8 mouse cellular contexts compared by ENCODE assay signal in the genomic region with DNA sequence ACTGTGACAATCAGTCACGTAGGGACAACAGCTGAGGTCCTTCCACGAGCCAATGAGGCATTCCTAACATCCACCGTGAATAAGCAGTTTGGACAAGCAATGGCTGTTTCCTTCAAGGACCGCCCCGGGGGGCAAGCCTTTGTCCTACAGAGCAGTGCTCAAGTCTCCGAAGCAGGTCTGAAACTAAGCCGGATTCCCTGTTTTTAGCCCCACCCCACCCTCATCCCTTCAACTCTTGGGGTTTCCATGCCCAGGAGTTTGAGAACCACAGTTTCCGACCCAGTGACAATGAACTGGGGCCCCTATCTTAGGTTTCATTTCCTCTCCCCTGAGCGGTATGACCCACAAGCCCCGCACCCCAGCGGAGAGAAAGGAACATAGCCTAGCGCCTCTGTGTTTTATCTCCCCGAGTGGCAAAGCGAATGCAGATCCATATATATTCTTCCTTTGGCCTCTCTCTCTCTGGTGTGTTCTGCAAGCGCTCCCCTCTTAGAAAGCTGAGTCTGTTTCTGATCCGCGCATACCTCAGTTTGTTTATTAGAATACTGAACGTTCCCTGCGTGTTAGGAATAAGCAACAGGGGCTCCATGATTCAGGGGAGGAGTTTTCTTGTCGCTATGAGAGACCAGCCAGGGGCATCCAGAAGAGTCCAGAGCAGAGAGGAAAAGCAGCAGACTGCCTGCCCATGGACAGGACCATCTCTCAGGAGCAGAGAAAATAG. TPM values are rescaled to one million over a fixed set of nuclear protein-coding genes. Genes with fewer than 3 reads are reported as not detected.
DNase-seq lines count a peak whose midpoint lies in the region; ATAC-seq and TF ChIP-seq lines count a peak whose summit lies in the region.

No protein-coding gene starts in this region.

- H3K27ac ChIP-seq in embryonic facial prominence, embryonic 14.5 days (replicated peaks; ENCODE audit: low read depth, low read length) = no peak overlapping the region
- no peak overlapping the region for H3K27ac ChIP-seq in hindbrain, embryonic 13.5 days
- H3K27ac ChIP-seq in neural tube, embryonic 12.5 days = no peak overlapping the region

- no peak for TF ChIP-seq POLR2A in lung, adult 2 months (IDR thresholded peaks at IDR 0.05; ENCODE audit: borderline replicate concordance, extremely low read depth, low read depth, low read length)

- H3K27me3 ChIP-seq in embryonic facial prominence, embryonic 14.5 days (replicated peaks; ENCODE audit: control insufficient read depth, insufficient read depth, low read length) = no peaks in the 10 kb centered on the region
- H3K27me3 ChIP-seq in hindbrain, embryonic 13.5 days = no peaks in the 10 kb centered on the region
- H3K27me3 ChIP-seq in neural tube, embryonic 12.5 days (replicated peaks) = no peaks in the 10 kb centered on the region

- peaks cover 13% of the 10 kb centered on the region; the same call in 1 of the 2 replicates for H3K4me1 ChIP-seq in embryonic facial prominence, embryonic 14.5 days (ENCODE audit: control insufficient read depth, insufficient read depth, low read length)
- H3K4me1 ChIP-seq in hindbrain, embryonic 13.5 days (replicated peaks) = peaks cover 37% of the 10 kb centered on the region
- H3K4me1 ChIP-seq in lung, adult 2 months (ENCODE audit: control insufficient read depth, insufficient read depth, low read length) = peaks cover 18% of the 10 kb centered on the region
- H3K4me1 ChIP-seq in neural tube, embryonic 12.5 days = peaks cover 26% of the 10 kb centered on the region

- ATAC-seq in embryonic facial prominence, embryonic 14.5 days (ENCODE audit: low read depth) = peak; percentile 10; the same call in 1 of the 2 replicates
- ATAC-seq in hindbrain, embryonic 13.5 days (ENCODE audit: low FRiP score) = 0 out of 2 replicates have a peak, but pooled peaks have one; percentile 18
- ATAC-seq in neural tube, embryonic 12.5 days (ENCODE audit: low FRiP score, low read depth) = no peak

- H3K4me3 ChIP-seq in embryonic facial prominence, embryonic 14.5 days (ENCODE audit: low read depth, low read length) = peak overlapping the region; percentile 9; the same call in 1 of the 2 replicates
- H3K4me3 ChIP-seq in hindbrain, embryonic 13.5 days = peak overlapping the region; percentile 7; the same call in 1 of the 2 replicates
- peak overlapping the region; percentile 43 for H3K4me3 ChIP-seq in lung, adult 2 months (replicated peaks; ENCODE audit: extremely low read depth, low read depth, low read length)
- no peak overlapping the region for H3K4me3 ChIP-seq in neural tube, embryonic 12.5 days

- 13% methylated on average over 20 of the region's 20 CpGs for WGBS in embryonic facial prominence, embryonic 14.5 days
- 19% methylated on average over 20 of the region's 20 CpGs for WGBS in hindbrain, embryonic 13.5 days
- 11% methylated on average over 20 of the region's 20 CpGs for WGBS in lung, adult 2 months
- WGBS in neural tube, embryonic 12.5 days = 20% methylated on average over 20 of the region's 20 CpGs

- peak overlapping the region; percentile 46 for H3K9ac ChIP-seq in embryonic facial prominence, embryonic 14.5 days (ENCODE audit: low read depth, low read length)
- H3K9ac ChIP-seq in hindbrain, embryonic 13.5 days = no peak overlapping the region
- 0 out of 2 replicates have a peak overlapping the region, but pooled peaks have one; percentile 17 for H3K9ac ChIP-seq in neural tube, embryonic 12.5 days

- H3K9me3 ChIP-seq in embryonic facial prominence, embryonic 14.5 days (ENCODE audit: control insufficient read depth, low read length) = no peaks in the 10 kb centered on the region
- no peaks in the 10 kb centered on the region for H3K9me3 ChIP-seq in hindbrain, embryonic 13.5 days
- no peaks in the 10 kb centered on the region for H3K9me3 ChIP-seq in neural tube, embryonic 12.5 days

- no peak for TF ChIP-seq CTCF in lung, adult 2 months (IDR thresholded peaks at IDR 0.05; ENCODE audit: insufficient read depth, low read length)

- H3K36me3 ChIP-seq in embryonic facial prominence, embryonic 14.5 days (ENCODE audit: control insufficient read depth, insufficient read depth, low read length) = peaks cover 15% of the 10 kb centered on the region; the same call in 1 of the 2 replicates
- peaks cover 13% of the 10 kb centered on the region for H3K36me3 ChIP-seq in hindbrain, embryonic 13.5 days
- H3K36me3 ChIP-seq in neural tube, embryonic 12.5 days = peaks cover 4% of the 10 kb centered on the region; the same call in 1 of the 2 replicates

- peak overlapping the region; percentile 49 for H3K4me2 ChIP-seq in embryonic facial prominence, embryonic 14.5 days (ENCODE audit: low read depth, low read length)
- H3K4me2 ChIP-seq in hindbrain, embryonic 13.5 days = peak overlapping the region; percentile 46
- H3K4me2 ChIP-seq in neural tube, embryonic 12.5 days (replicated peaks) = peak overlapping the region; percentile 48

- DNase-seq in Muller cell, postnatal 12 days (ENCODE audit: inconsistent ontology term) = peak; percentile 74
- peak; percentile 51 for DNase-seq in embryonic facial prominence, embryonic 14.5 days (ENCODE audit: low spot score)
- DNase-seq in lung, adult 2 months = no peak
- DNase-seq in cerebellum, adult 18-20 months = no peak
- DNase-seq in layer of hippocampus, adult 9-11 months = no peak
- no peak for DNase-seq in layer of hippocampus, adult 11-12 months (ENCODE audit: low spot score)

RNA-seq across cellular contexts. Expression of a gene that starts 0.8 kb away (rescaled TPM):
- polyA plus RNA-seq in embryonic facial prominence, embryonic 14.5 days (2014; fragmentation: Nextera tagmentation; extraction: Ambion mirVana) = 3.4 and 5.1 TPM in 2 replicates
- polyA plus RNA-seq in hindbrain, embryonic 13.5 days (2015; fragmentation: Nextera tagmentation; extraction: Ambion mirVana) = 0.40 and 0.42 TPM in 2 replicates
- 75.3 and 97.7 TPM in 2 replicates for polyA plus RNA-seq in lung, adult 2 months (2012; rRNA removed)
- 0.38 and 0.41 TPM in 2 replicates for polyA plus RNA-seq in neural tube, embryonic 12.5 days (2016; fragmentation: Nextera tagmentation; extraction: Ambion mirVana)

RNA-seq across cellular contexts. Expression of a gene that starts 16.8 kb away (rescaled TPM):
- 31.8 and 32.7 TPM in 2 replicates for polyA plus RNA-seq in embryonic facial prominence, embryonic 14.5 days (2014; fragmentation: Nextera tagmentation; extraction: Ambion mirVana)
- polyA plus RNA-seq in hindbrain, embryonic 13.5 days (2015; fragmentation: Nextera tagmentation; extraction: Ambion mirVana) = 47.0 and 50.3 TPM in 2 replicates
- polyA plus RNA-seq in lung, adult 2 months (2012; rRNA removed) = 17.1 and 17.7 TPM in 2 replicates
- polyA plus RNA-seq in neural tube, embryonic 12.5 days (2016; fragmentation: Nextera tagmentation; extraction: Ambion mirVana) = 47.6 and 48.0 TPM in 2 replicates

Comparison
In these comparisons a context has a peak if more than half of its experiments do, and no peak if none do; other contexts are left out.
1. DNase-seq: peak in Muller cell, postnatal 12 days (single experiment) and embryonic facial prominence, embryonic 14.5 days (single experiment); none in lung, adult 2 months (single experiment), cerebellum, adult 18-20 months (0 of 2), layer of hippocampus, adult 9-11 months (single experiment) and layer of hippocampus, adult 11-12 months (single experiment).
2. RNA of a gene that starts 0.8 kb away (polyA plus RNA-seq): 75.3 to 97.7 TPM in lung, adult 2 months; 3.4 to 5.1 TPM in embryonic facial prominence, embryonic 14.5 days, 0.40 to 0.42 TPM in hindbrain, embryonic 13.5 days and 0.38 to 0.41 TPM in neural tube, embryonic 12.5 days; every median in the first group is over 10 times any median in the second.
3. Peak in every context shown above with its lines, with median percentiles within 50 percentile points of each other: H3K4me2 ChIP-seq.